Mouse (Mus musculus) gastrocnemius, postnatal 25 days (tissue): Measurements from ENCODE around the gene Tuba1b. TPM values are rescaled to one million over a fixed set of nuclear protein-coding genes. Genes with fewer than 3 reads are reported as not detected.
"Not testable (repeated sequence)": the region's sequence is repeated elsewhere in the genome, so short reads cannot be mapped to it uniquely, and the experiment has no call there.

Experiments used
- DNase-seq: peaks from one replicate; pipeline ENCODE4 v3.0.0; 2022
- total RNA-seq, 2 experiments: library from RNA; stranded (reverse); gene quantifications; 1 replicate in 1 of 2; 2 replicates in 1 of 2; pipeline ENCODE4 v1.2.3; 2021

Gene Tuba1b
- total RNA-seq, 2 experiments from 2014 or later: 36.4 to 44.5 TPM

DNA sequence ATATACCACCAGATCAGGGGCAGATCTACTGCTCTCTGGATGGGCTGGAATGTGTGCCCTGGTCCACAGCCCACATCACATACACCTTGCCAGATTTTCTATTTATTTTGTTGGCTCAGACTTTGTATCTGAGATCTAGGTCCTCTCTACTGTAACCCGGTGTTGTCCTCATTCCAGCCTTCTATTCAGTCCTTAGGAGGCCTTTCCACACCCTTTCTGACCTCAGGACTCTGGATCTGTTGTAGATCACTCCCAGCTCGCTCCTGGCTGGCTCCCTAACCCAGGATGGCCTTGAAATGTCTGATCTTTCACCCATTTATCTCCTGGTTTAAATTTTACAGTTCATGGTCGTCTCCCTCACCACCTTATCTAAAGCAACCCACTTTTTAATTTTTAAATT is 9.7 kb downstream of the Tuba1b start:
- DNase-seq: no peak

DNA sequence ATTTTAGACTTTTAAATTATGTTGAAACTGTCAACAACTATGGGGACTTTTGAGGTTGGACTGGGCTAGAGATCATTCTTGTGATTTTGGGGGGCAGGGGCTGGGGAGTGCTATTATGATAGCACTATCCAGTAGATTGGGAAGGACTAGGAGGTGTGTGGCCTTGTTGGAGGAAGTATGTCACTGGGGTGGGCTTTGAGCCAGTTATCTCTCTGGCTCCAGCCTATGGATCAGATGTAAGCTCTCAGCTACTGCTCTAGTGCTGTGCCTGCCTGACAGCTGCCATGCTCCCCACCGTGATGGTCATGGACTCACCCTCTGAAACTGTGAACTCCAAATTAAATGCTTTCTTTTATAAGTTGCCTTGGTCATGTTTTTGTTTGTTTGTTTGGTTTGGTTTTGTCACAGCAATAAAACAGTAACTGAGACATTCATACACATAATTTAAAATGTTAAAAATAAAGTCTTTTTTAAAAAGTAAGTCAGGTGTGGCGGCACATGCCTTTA is 11.3 kb downstream of the Tuba1b start:
- no peak for DNase-seq

DNA sequence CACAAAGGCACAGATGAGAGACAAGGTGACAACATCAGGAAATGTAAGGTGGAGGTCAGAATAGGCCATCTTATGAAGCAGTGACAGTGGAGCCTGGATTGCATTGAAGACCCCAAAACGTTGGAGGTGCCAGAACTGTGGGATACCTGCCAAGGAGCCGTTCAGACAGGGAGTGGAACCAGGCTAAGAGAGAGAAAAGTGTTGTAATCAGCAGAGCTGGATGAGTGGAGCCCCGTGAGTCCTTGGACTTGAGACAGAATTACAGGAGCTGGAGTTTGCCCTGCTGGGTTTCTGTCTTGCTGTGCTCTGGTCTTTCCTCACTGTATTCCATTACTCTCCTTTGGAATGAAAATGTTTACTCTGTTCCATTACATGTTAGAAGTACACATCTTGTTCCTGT is 11.8 kb downstream of the Tuba1b start:
- no peak for DNase-seq

DNA sequence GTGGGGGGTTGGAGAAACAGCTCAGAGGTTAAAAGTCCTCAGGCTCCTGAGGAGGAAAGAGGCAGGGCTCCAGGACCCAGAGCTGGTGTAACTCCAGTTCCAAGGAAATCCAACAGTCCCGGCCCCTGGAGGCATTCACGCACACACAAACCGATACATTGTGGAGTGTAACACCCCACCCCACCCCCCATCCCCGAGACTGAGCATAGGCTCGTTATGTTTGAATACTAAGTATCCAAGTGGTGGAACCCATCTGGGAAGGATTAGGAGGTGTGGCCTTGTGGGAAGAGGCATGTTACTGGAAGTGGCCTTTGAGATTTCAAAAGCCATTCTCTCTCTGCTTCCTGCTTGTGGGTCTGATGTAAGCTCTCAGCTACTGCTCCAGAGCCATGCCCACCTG is 12.9 kb downstream of the Tuba1b start:
- DNase-seq: no peak

DNA sequence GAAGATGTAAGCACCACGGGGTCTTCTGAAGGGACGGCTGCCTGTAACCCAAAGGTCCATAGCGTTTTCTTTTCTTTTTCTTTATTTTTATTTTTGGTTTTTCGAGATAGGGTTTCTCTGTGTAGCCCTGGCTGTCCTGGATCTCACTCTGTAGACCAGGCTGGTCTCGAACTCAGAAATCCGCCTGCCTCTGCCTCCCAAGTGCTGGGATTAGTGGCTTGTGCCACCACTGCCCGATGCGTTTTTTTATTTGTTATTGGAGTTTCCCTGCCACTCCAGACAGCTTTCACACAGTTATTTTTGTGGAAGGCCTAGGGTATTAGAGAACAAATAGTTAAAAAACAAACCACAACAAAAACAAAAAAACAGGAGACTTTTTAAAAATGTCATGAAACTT is 15.9 kb downstream of the Tuba1b start:
- not testable (repeated sequence) for DNase-seq

DNA sequence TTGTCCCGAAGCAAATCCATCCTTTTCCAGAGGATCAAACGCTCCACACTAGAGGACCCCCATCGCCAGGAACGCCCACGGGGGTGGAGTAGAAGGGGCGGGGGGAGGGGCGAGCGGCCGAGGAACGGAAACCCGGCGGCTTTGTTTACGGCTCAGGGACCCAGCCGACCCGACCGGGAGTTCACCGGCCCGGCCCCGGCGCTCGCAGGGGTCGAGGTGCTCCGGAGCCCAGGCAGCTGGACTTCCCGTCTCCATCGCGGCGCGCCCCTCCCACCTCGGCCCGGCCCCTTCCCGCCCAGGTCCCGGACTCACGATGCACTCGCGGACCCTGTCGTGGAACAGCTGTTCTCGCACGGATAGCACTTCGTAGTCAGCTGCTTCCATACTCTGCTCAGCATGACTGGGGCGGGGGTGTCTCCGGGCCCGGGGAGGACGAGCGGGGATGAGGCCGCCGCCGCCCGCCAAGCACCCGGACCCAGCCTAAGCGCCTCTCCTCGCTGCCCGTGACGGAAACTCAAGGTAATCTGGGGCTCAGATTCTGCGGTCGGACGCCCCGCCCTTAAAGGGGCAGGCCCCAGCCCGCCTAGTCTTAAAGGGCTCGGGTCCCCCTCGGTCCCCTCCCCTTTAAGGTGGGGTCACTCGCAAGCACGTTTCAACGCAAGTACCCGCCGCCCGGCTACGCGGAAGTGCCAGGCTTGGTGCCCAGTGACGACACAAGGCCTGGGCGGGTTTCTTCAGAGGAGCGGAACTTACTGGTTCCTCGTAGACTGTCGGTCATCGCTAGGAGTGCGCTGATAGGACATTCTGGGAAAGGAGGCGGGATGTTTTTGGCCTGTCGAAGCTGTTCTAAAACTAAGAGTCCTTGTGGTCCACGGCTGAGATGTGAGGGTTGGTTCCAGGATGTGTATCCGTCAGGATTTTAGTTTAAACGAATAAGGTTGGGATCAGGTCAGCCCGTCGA is 16.5 kb downstream of the Tuba1b start, which contains the start of gene Lmbr1l:
Gene Lmbr1l, minus strand, starts transcription at position 694 of the 961 bp plus-strand sequence.
- DNase-seq: peak; percentile 100

DNA sequence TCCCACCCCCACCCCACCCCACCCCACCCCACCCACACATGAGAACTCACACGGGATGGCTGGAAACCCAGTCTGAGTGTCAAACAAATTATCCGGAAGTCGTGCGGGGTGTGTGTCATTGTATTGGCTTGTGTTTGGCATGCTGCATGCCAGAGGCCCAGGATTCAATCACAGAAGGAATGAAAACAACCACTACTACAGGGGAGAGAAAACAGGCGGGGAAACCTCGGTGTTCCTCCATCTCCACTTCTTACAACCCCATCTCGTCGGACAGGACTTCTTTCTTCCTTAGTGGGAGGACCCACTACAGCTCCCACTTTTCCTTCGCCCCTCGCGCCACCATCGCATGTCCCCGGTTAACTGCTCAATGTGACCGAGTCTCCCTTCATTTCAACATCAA is 17.3 kb downstream of the Tuba1b start:
- no peak for DNase-seq

DNA sequence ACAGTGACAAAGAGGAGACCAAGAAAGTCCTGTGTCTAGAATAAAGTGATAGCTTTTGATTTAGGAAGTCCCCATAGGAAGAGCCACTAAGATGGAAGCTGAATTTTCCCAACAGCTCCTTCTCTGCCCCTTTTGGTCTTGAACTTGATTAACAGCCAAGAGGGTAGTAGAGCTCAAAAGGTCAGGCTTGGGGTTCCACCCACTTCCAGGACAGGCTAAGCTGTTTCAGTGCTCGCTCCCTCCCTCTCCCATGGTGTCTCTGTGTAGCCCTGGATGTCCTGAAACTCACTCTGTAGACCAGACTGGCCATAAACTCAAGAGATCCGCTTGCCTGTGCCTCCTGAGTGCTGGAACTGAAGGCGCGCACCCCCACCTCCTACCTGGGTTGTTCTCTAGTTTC is 18.3 kb downstream of the Tuba1b start:
- no peak for DNase-seq

DNA sequence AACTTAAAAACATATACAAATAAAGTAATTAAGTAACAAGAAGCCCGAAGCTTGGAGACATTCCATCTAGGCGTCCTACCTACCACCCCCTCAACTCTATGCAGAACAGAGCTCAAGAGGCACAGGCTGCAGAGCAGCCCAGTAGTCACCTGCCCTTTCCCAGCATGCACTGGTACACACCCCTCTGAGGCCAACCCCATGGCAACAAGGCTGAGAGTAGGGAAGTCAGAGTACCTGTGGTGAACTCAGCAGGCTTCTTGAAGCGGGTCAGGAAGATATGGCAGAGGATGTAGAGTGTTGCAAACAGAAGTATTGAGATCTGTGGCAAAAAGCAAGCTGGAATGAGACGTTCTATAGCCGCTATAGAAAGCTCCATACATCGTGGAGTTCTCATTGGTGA is 19.5 kb downstream of the Tuba1b start:
- DNase-seq: no peak

DNA sequence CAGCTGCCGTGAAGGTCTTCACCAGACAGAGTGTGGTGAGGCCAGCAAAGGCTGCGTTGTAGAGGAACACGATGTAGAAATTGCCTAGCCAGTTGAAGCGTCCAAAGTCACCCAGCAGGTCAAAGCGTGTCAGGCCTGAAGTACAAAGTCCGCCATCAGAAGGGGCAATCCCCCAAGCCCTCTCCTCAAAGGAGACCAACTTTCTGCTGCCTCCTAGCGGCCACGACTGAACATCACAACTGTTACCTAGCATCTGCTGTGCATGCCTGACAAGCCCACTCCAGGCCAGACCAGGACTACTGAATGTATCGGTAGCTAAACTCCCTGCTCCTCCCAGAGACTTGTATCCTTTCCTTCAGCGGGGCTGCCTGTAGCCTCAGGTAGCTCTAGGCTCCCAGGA is 29.7 kb downstream of the Tuba1b start:
- no peak for DNase-seq

DNA sequence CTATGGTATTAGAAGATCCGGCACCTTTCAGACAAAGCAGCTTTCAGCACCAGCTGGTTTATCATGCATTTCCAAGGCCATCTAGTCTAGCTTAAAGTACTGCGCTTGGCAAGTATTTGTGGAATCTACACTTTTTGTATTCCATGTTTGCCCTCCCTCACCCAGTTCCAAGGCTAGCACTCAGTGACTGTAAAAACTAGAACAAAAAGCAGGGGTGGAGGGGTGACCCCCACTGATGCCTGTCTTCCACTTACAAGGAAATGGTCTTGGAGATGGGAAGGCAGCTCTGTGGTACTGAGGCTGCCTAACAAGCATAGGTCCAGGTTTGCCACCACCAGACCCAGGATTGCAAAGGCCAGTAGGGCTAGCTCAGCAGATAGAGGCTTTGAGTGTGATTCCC is 31.8 kb downstream of the Tuba1b start:
- DNase-seq: no peak

DNA sequence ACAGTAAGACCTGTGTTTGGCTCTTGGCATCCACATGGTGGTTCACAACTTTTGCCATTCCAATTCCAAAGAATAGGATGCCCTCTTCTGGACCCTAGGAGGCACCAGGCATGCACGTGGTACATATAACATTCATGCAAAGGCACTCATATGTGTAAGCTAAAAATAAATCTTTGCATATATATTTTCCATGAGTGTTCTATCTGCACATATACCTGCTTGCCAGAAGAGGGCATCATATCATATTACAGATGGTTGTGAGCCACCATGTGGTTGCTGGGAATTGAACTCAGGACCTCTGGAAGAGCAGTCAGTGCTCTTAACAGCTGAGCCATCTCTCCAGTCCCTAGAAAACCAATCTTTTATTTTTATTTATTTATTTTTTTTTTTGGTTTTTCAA is 32.8 kb downstream of the Tuba1b start:
- DNase-seq: no peak

DNA sequence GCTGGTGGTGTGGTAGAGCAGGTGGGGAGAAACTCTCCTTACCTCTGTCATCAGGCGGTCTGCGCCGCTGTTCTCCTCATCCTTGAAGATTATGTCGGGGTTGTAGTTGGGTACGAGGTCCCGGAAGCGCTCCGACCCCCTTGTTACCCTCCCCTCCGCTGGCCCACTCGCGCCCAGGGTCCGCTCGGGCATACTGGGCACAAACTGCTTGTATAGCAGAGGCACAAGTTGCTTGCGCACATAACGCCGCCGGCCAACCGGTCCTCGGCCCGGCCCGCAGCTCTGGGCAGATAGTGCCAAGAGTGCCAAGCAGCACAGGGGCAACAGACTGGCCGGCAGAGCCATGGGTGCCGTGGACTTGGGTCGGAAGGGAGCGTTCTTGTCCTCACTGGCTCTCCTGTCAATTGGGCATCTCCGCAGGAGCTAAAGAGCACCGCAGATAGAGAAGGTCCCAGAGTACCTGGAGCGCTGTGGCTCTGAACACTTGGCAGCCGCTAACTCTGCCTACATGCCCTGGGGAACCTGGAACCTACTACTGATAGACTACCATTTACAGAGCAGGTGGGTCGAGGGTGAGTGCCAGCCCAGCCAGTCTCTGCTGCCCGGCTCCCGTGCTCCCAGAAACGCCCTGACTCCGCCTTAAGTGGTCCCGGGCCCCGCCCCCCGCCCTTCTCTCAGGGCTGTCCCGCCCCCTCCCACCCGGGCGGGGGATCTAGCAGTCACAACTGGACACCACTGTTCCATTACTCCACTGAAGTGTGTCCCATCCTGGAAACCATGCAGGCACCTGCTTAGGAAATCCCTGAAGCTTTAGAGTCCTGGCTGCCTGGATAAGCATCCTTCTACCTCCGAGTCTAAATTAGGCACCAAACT is 36.2 kb downstream of the Tuba1b start, which contains the start of gene Dhh:
Gene Dhh, minus strand, starts transcription at position 613 of the 873 bp plus-strand sequence.
- DNase-seq: no peak

DNA sequence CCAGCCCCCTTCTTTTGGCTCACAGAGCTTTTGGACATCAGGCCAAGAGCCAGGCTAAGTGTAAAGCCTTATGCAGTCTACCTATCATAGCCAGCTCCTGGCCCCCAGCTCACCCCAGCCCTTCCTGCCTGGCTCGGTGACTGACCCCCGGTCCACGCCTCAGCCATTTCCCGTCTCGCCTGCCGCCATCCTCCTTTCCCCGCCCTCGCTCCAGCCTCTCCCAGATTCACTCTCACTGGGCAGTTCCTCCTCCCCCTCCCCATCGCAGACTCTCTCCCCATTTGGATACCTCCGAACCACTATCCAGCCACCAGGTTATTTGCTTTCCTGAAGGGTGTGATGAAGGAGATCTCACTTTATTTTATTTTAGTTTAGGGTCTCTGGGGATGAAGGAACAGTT is 36.9 kb downstream of the Tuba1b start:
- no peak for DNase-seq

DNA sequence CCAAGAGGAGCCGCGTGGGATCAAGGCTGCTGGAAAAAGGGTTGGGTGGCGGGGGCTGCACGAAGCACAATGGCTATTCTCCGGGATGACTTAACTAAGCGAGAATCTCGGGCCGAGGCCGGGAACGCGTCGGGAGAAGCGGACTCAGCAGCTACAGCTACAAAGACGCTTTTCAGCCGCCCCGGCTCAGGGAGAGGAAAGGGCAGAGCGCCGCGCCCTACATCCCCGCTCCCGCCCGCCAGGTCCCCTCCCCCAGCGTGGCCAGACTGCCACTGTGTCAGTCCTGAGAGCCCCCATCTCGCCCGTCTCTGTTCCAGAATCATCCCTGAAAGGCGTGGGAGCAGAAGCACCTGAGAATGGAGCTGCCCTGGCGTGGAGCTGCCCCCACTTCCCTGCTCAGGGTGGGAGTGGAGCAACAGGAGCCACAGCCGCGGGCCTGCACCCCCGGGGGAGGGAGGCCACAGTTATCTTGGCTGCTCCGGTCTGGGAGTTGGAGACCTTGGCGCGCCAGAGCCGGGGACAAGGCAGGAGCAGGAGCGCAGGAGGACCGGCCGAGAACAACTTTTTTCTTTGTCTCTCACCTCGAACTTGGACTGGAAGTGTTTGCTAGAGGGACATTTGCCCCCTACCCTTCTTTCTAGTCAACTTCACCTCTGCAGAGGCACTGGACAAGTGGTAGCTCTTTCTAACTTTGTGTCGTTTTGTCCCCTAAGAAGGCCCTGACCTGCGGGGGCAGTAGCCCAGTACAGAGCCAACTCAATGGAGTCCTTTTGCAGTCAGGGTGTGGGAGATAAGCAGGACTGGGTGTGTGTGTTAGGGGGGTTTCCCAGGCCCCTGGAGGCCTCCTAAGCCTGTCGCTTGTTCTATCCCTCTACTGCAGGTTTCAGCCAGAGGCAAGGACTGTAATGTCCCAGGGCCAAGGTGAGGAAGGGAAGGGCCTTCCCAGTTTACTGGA is 38.5 kb downstream of the Tuba1b start:
- no peak for DNase-seq

DNA sequence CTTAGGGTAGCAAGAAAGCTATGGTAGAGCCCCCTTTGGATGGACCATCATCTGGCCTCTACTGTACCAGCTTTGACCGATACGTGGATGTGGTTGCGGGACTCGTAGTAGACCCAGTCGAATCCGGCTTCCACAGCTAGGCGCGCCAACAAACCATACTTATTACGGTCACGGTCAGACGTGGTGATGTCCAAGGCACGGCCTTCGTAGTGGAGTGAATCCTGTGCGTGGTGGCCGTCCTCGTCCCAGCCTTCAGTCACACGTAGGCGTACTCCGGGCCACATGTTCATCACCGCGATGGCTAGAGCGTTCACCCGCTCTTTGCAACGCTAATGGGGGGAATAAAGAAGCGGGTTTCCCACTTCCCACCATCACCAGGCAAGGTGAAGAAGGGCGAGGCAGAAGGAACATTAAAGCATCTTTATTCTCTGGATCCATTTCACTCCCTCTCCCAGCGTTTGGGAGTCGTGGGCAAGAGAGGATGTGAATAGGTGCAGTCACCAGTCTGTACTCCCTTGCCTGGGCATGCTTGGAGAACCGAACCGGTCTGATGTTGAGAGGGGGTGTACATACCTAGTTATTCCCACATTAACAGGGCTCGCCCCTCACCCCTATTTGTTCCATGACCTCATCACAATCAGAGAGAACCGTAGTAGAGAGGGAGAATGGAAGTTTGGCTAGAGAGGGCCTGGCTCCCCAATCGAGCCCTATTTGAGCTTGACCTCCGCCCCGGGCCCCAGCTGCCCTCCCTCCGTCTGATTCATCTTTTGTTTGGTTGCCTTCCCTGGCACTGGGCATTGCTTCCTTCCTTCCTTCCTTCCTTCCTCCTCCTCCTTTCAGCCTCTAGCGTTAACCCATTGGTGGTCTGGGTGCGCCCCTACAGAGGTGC is 39.4 kb downstream of the Tuba1b start:
- no peak for DNase-seq

DNA sequence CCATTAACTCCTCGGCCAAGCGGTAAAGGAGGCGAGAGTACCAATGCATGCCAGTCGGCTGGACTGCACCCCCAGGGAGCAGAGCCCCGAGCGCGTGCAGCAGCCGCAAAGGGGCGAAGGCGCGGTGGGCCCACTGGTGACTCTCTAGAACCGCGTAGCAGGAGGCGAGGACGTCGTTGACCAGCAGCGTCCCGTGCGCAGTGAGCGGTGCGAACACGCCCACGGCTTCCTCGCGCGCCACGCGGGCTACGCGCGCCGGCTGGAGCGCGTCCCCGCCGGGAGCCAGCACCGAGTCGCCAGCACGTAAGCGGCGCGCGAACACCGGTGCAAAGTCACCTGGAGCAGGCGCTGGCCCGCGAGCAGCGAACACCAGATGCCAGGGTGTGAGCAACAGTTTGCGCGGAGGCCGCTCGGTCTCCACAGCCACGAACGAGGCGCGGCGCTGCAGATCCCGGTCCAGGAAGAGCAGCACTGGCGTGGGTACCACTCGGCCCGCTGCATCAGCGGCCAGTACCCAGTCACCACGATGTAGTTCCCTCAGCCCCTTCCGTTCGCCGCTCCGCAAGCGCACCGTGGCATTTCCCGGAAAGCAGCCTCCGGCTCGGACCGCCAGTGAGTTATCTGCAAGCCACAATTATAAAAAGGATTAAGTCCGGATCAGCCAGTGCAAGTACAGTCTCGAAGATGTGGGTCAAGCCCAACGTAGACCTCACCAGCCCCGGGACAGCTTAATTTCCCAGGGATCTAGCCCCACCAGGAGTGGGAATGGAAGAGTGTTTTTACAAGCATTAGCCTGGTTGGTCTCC is 40.2 kb downstream of the Tuba1b start, which contains the start of gene Rhebl1:
Gene Rhebl1, minus strand, starts transcription at position 601 of the 806 bp plus-strand sequence.
- DNase-seq: no peak

DNA sequence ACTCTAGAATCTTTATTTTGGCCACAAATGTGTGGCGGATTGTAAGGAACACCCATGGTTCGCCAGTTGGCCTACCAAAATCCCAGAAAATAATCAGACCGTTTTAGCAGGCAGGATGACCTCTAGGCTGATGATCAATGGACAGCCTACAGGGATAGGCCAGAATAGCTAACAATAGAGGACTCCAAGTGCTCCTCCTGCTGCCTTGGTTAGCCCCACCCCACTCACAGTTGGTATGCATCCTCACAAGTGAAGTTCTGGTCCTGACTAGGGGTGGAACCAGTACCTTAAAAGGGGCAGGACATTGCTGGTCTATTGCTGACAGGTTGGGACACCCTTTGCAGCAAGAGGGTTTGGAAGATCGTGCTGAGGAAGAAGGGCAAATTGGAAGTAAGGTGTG is 41.3 kb downstream of the Tuba1b start:
- DNase-seq: no peak

DNA sequence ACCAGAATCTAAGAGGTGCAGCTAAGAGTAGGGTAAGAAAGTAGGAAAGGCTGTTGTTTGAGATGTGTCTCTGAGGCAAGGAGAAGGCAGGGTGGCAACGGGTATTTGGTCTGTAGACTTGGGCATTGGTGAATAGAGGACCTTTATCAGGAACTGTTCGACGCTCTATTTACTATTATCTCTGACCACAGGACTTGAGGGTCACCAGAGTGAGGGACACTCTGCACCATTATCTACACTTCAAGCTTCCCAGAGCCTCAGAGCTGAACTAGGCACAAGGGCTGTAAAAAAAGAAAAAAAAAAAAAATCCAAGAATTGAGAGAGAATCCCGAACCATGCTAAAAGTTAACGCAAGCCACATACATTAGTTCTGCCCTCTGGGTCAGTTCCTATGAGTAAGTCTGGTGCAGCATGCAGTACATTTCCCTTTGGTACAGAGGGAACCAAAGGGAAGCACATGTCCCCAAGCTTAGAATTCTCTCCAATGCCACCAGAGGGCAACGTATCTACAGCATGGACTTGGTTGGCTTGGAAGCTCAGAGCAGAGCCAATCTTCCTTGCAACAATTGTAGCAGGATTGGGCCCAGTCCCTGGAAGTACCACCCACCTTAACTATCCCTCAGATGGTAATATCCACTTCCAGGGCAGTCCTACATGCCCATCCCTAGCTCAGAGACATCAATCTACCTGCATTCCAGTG is 42.3 kb downstream of the Tuba1b start:
- DNase-seq: peak; percentile 28
